Mouse (Mus musculus) fat pad, adult 2 months (tissue): Measurements from ENCODE around the gene Vmn1r34.
"Not testable (repeated sequence)": the region's sequence is repeated elsewhere in the genome, so short reads cannot be mapped to it uniquely, and the experiment has no call there.

ENCODE experiments used
- DNase-seq: peaks from one replicate; pipeline ENCODE4 v3.0.0-alpha.2; 2011; ENCODE audit warnings: low read depth, low spot score; ENCODE audit errors: extremely low read depth

The Vmn1r34 gene

GRCm38 (mm10) chr6:66643779-66644178, at the start of gene Vmn1r34:
Vmn1r34 (minus strand) TSS chr6:66643879.
- DNase-seq, result no peak

- no peak for DNase-seq
Measured at GRCm38 (mm10) chr6:66685806-66686205, 42.1 kb upstream of the Vmn1r34 start, which contains the start of gene Vmn1r35. Vmn1r35 (minus strand) TSS chr6:66685906.

GRCm38 (mm10) chr6:66618182-66618581, 25.5 kb downstream of the Vmn1r34 start, which contains the start of gene Vmn1r33:
Vmn1r33 (minus strand) TSS chr6:66618282.
- DNase-seq, result not testable (repeated sequence)

- DNase-seq, result no peak
Measured at GRCm38 (mm10) chr6:66595804-66596203, 47.9 kb downstream of the Vmn1r34 start.
